10 mouse cellular contexts compared by ENCODE assay signal in the genomic region with DNA sequence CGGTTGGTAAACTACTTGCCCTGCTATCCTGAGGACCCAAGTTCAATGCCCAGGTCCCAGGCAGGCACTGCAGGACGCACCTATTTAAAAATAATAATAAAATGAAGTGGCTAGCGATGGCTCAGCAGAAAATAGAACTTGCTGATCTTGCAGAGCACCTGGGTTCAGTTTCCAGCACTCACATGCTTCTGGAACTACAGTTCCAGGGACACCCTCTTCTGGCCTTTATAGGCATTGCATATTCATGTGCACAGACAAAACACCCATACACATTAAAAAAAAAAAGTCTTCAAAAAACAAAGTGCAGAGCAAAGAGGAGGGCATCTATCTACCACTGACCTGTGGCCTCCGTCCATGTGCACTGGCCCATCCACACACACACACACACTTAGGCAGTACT. TPM values are rescaled to one million over a fixed set of nuclear protein-coding genes. Genes with fewer than 3 reads are reported as not detected.
DNase-seq lines count a peak whose midpoint lies in the region; ATAC-seq and TF ChIP-seq lines count a peak whose summit lies in the region.
"Had no signal": no experiment of that assay in that cellular context is flagged by ENCODE, and none has a peak within 500 bp of the region (broad histone marks: within the 10 kb centered on the region; RNA-seq: fewer than 3 reads in every experiment).

No protein-coding gene starts in this region.

- peak; percentile 35; the same call in 1 of the 2 replicates for ATAC-seq in erythroblast, adult 5-6 weeks (replicated peaks; ENCODE audit: low FRiP score, poor library complexity, severe bottlenecking)

- no peak overlapping the region for H3K4me3 ChIP-seq in layer of hippocampus, adult 2 months
- H3K4me3 ChIP-seq: heart, embryonic 15.5 days; myocyte had no signal

- no peak overlapping the region for H3K27ac ChIP-seq in layer of hippocampus, adult 2 months
- H3K27ac ChIP-seq: heart, embryonic 15.5 days had no signal

- TF ChIP-seq CTCF in layer of hippocampus, adult 2 months (conservative IDR thresholded peaks at IDR 0.05): peak; percentile 49

- DNase-seq in layer of hippocampus, adult 2 months (ENCODE audit: low spot score in 2 of 2): no peak
- no peak for DNase-seq in layer of hippocampus, postnatal 25 days (ENCODE audit: extremely low spot score in 1 of 2, low spot score in 1 of 2)
- DNase-seq in A20 (ENCODE audit: low read depth, low spot score) (peak; percentile 58), ES-CJ7 (ENCODE audit: low read depth, low spot score) (peak; percentile 57)
- DNase-seq in right cerebral cortex, postnatal 25 days: no peak
- no peak for DNase-seq in cerebellum, adult 11 months
- DNase-seq: kidney, adult 11 months had no signal

RNA-seq across cellular contexts. Expression of a gene that starts 47.9 kb away (rescaled TPM):
- total RNA-seq in layer of hippocampus, adult 2 months (2021): 10 to 100 TPM; 70.9 to 80.5 TPM
- total RNA-seq in layer of hippocampus, postnatal 25 days (2021): 10 to 100 TPM; 64.5 to 69.2 TPM
- 2.1 and 3.6 TPM in 2 replicates for total RNA-seq in erythroblast, adult 5-6 weeks (2015; ENCODE audit: low replicate concordance)
- 3.1 and 6.6 TPM in 2 replicates for total RNA-seq in erythroblast, adult 5-6 weeks (2017; ENCODE audit: low replicate concordance)

RNA-seq across cellular contexts. Expression of a gene that starts 53.2 kb away (rescaled TPM):
- total RNA-seq in layer of hippocampus, adult 2 months (2021): under 1 TPM; 0.79 to 0.92 TPM
- total RNA-seq in layer of hippocampus, postnatal 25 days (2021): 1 to 10 TPM; 1.1 to 1.4 TPM
- not detected in 2 replicates for total RNA-seq in erythroblast, adult 5-6 weeks (2015; ENCODE audit: low replicate concordance)
- not detected in 2 replicates for total RNA-seq in erythroblast, adult 5-6 weeks (2017; ENCODE audit: low replicate concordance)

Comparison
In these comparisons a context has a peak if more than half of its experiments do, and no peak if none do; other contexts are left out.
1. DNase-seq: peak in A20 (single experiment) and ES-CJ7 (single experiment); none in layer of hippocampus, adult 2 months (0 of 2), layer of hippocampus, postnatal 25 days (0 of 2), right cerebral cortex, postnatal 25 days (single experiment) and cerebellum, adult 11 months (single experiment).
2. RNA of a gene that starts 47.9 kb away (total RNA-seq): 70.9 to 80.5 TPM in layer of hippocampus, adult 2 months and 64.5 to 69.2 TPM in layer of hippocampus, postnatal 25 days; 2.1 to 6.6 TPM in erythroblast, adult 5-6 weeks; every median in the first group is over 4 times any median in the second.